Mouse (Mus musculus) urinary bladder, postnatal 25 days (tissue): ENCODE results near the gene Zfp592.
A peak's percentile ranks its signal among the peaks of the same experiment; 100 is the strongest.

Source experiments
- DNase-seq: peaks from one replicate; pipeline ENCODE4 v3.0.0; 2022; ENCODE audit warnings: low spot score

Gene Zfp592

DNA sequence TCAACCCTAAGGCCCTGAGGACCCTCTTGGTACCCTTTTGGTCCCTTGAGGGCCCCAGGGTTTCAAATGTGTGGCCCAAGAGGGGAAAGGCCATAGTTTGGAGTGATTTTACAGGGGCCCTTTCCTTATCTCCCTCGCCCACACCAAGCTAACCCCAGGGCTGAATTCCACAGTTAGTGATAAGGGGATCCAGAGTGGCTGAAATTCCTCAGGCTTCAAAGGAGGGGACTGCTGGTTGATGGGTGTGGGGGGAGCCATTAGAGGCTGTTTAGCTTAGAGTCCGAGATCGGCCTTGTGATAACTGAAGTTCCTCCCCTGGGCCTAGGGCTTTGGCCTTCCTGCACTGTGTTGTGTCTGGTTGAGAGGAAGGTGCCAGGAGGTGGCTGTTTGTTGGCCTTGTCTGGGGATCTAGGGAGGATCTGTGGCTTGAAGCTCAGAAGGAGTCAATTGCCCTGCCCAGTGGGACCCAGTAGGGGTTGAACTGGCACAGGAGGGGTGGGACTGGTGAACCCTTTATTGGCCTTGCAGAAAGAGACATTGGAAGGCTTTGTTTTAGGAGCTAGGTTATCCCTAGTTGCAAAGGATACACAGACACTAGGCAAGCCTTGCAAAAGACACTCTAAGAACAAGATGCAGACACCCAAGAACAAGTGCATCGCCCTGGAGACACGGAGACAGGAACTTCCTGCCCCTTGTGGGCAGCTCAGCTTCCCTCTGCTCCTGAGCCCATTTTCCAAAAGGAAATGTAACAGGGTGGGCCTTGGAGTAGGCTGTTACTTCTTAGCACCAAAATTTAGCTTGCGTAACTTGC is 64.6 kb downstream of the Zfp592 start:
- DNase-seq, result no peak

DNA sequence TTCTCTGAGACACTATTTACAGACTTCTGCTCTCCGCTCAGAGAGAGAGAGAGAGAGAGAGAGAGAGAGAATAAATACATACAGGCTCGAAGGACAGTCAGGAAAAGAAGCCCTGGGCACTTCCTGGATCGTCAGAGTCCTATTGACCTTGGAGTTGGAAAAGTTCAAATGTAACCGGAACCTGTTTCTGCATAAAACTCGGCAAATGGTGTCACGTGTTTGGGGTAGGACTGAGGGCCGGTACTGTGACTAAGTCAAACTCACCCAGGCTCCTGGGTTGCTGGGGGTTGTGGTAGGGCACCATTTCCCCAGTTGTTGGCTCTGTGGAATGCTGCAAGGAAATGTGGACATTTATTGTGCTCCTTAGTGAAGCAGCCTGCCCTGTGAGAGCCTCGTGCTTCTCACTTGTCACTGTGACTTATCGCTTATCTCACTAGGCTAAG is 65.3 kb downstream of the Zfp592 start:
- no peak for DNase-seq

DNA sequence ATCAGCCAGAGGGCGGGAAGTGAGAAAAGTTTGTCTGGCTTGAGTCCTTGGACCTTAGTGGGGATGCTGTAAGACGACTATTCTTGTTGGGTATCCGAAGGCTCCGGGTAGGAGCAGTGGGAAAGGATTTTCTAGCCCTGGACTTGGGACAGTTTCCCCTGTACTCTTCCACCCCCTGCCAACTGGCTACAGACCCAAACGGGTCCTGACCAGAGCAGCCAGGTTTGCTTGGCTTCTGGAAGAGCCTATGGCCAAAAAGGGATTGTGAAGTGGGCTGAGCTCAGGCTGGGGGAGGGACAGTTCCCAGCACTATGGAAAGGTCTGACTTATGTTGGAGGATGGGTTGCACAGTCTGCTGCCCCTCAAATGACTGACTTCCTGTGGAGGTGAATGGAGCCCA is 65.9 kb downstream of the Zfp592 start:
- no peak for DNase-seq

DNA sequence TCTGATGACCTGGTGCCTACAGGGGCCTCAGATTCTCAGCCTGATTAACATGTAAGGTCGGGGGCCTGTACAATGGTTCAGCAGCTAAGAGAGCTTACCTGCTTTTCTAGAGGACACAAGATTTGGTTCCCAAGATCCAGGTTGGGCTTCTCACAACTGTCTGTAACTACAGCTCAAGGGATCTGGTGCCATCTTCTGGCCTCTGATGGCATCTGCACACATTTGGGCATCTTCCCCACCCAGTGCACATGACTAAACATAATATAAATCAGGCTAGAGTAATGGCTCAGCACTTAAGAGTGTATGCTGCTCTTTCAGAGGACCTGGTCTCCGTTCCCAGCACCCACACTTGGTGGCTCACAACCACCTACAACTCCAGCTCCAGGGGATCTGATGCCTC is 67.4 kb downstream of the Zfp592 start:
- DNase-seq, result no peak

- no peak for DNase-seq
Observed at GRCm38 (mm10) chr7:81061936-81062335, 68.5 kb downstream of the Zfp592 start.

- DNase-seq, result no peak
Observed at GRCm38 (mm10) chr7:81063332-81063731, 69.9 kb downstream of the Zfp592 start.

DNA sequence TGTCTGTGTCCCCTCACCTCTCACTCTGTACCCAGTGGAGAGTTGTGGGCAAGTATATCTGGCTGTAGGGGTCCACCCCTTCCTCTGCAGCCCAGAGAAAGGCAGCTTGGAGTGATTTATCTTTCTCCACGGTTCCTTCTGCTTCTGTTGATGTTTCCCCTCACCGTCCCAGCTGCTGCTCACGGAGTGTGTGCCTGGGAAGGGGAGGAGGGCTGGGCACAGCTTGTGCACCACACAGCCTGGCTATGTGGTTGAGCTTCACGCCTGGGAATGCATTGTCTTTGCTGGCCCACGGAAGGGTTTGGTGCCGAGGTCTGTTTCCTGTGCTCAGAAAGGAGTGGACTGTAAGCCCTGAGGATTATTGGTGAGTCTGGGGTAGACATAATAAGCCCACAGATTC is 73.2 kb downstream of the Zfp592 start:
- no peak for DNase-seq

DNA sequence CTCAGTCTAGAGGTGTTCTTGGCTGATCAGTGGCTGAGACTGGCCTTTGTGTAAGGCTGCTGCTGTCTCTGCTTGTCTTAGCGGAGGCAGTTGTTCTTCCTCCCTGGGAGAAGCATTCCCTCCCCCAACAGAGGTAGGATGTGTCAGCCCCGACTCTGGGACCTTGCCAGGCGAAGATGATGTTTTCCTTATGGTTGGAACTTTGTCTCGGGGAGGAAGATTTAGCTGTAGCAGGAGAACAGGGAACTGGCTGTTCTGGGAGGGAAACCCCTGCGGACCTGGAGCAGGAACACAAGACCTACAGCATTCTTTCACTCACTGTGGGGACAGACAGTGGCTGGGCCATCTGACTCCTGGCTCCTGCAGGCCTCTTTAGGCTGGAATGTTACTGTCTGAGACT is 79.0 kb downstream of the Zfp592 start:
- peak; percentile 29 for DNase-seq

DNA sequence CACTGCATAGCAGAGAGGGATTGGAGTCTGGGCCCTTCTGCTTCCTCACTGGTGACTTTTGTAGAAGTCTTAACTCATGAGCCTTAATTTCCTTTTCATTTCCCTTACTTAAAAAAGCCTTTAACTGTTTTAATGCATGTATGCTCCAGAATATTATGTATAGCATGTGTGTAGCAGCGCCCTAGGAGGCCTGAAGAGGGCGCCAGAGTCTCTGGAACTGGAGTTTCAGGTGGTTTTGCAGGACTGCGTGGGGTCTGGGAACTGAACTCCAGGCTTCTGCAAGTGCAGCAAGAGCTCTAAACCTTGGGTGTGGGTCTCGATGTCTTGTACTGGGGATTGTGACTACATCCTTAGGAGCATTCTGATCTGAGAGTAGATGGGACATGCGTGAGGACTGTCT is 79.8 kb downstream of the Zfp592 start:
- no peak for DNase-seq

- DNase-seq, result no peak
Observed at GRCm38 (mm10) chr7:81074546-81074945, 81.1 kb downstream of the Zfp592 start.

DNA sequence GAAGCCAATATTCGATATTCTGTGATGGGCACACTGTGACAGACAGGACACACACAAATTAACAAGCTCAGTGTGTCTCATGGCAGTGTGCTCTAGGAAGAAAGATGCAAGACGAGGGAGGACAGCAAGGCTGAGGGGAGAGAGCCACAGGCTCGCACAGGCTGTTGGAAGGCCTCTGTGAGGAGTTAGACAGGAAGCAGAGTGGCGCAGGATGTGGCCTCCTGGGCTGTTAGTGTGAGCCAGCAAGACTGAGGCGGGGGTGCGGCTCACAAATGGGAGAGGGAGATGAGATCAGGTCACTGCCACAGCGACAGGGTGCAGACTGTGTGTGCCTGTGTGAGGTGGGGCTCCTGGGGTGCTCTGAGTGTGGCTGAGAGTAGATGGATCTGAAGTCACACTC is 81.8 kb downstream of the Zfp592 start:
- DNase-seq, result no peak

GRCm38 (mm10) chr7:81075732-81076131 is 82.3 kb downstream of the Zfp592 start:
- DNase-seq, result no peak

- DNase-seq, result no peak
Observed at GRCm38 (mm10) chr7:81077009-81077408, 83.5 kb downstream of the Zfp592 start.

- no peak for DNase-seq
Observed at GRCm38 (mm10) chr7:81078740-81079139, 85.3 kb downstream of the Zfp592 start.

DNA sequence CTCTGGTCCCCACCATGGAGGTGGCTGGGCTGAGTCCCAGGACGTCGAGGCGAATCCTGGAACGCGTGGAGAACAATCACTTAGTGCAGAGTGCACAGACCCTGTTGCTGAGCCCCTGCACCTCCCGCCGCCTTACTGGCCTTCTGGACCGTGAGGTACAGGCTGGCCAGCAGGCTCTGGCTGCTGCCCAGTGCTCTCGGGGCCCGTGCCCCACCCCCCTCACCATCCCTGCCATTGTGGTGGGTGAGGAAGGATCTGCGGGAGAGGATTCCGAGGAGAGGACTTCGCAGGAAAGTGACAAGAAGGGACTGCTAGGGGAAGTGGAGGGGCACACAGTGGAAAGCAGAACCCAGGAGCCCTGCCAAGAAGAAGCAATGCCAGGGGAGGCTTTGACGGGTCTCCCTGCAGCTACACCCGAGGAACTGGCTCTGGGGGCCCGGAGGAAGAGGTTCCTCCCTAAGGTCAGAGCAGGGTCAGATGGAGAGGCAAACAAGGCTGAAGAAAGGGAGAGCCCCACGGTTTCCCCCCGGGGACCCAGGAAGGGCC is 100.0 kb downstream of the Zfp592 start:
- DNase-seq, result no peak

GRCm38 (mm10) chr7:81094104-81094757 is 100.8 kb downstream of the Zfp592 start:
- no peak for DNase-seq
